Mouse (Mus musculus): ENCODE data around the gene Gdf2. TPM values are rescaled to one million over a fixed set of nuclear protein-coding genes. Genes with fewer than 3 reads are reported as not detected.

The Gdf2 gene
- not detected for polyA plus RNA-seq (2017; shearing (Covaris generic))

GRCm38 (mm10) chr14:33940739-33941138, at the start of gene Gdf2:
Gdf2 (plus strand) TSS chr14:33941039.

GRCm38 (mm10) chr14:33923168-33924070, 17.4 kb upstream of the Gdf2 start, which contains the start of gene Gdf10:
Gdf10 (plus strand) TSS chr14:33923587.

GRCm38 (mm10) chr14:33953761-33954160, 12.9 kb downstream of the Gdf2 start, which contains the start of gene Rbp3:
Rbp3 (plus strand) TSS chr14:33954003.

DNA sequence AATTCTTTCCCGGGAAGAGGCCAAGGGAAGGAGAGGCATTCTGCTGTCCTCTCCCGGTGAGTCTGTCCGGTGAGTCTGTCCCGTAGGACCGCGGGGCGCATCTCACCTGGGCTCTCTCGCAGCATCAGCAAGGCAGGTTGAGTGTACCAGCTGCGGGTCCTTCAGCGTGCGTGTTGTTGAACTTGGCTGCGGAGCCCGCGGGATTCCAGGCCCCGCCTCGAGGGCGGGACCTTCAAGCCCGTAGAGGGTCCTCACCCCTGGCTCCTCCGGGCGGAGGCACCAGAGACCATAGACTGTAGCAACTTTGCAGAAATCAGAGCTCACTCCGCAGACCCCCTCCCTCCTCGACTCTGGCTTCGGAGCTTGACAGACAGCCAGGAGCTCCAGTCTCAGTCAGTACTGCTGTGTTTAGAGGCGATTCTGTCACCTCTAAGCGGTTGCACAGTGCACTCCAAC, 37.8 kb downstream of the Gdf2 start, which contains the start of gene Zfp488:
TSS of gene Zfp488 (minus strand) at position 161 of the 456 bp plus-strand sequence.

Other genes with a start within 250 kb of the Gdf2 start
- gene Gdf10, start 17.5 kb upstream of the Gdf2 start, polyA plus RNA-seq (2017; shearing (Covaris generic)) = not detected
- under 1 TPM in 1 of 2 experiments, not detected in 1; 0.08 TPM for gene Rbp3, start 13.0 kb downstream of the Gdf2 start, polyA plus RNA-seq (2017; shearing (Covaris generic))
- gene Zfp488, start 37.7 kb downstream of the Gdf2 start, polyA plus RNA-seq (2017; shearing (Covaris generic)) = 1 to 10 TPM in 1 of 2 experiments, under 1 TPM in 1; 0.12 to 1.8 TPM
- gene Gm30083, start 74.1 kb downstream of the Gdf2 start, polyA plus RNA-seq (2017; shearing (Covaris generic)) = not detected
- under 1 TPM in 1 of 2 experiments, not detected in 1; 0.29 TPM for gene Gm5460, start 75.7 kb downstream of the Gdf2 start, polyA plus RNA-seq (2017; shearing (Covaris generic))
- not detected for gene Antxrl, start 111.7 kb downstream of the Gdf2 start, polyA plus RNA-seq (2017; shearing (Covaris generic))
- gene Anxa8, start 144.9 kb downstream of the Gdf2 start, polyA plus RNA-seq (2017; shearing (Covaris generic)) = under 1 TPM in 1 of 2 experiments, not detected in 1; 0.86 TPM
- under 1 TPM in 1 of 2 experiments, not detected in 1; 0.64 TPM for gene A630023A22Rik, start 161.7 kb downstream of the Gdf2 start, polyA plus RNA-seq (2017; shearing (Covaris generic))
- not detected for gene Npy4r, start 211.4 kb downstream of the Gdf2 start, polyA plus RNA-seq (2017; shearing (Covaris generic))